Mouse (Mus musculus) lung, postnatal 0 days (tissue): ENCODE data around the gene Armh3.

Experiments
- CTCF ChIP-seq: IDR thresholded peaks from 2 replicates; pipeline ENCODE4 v1.5.1; 2016; ENCODE audit warnings: antibody characterized with exemption, mild to moderate bottlenecking
- EP300 ChIP-seq: IDR thresholded peaks from 2 replicates; pipeline ENCODE4 v1.6.1; 2016; ENCODE audit warnings: antibody characterized with exemption, mild to moderate bottlenecking, control low read depth

DNA sequence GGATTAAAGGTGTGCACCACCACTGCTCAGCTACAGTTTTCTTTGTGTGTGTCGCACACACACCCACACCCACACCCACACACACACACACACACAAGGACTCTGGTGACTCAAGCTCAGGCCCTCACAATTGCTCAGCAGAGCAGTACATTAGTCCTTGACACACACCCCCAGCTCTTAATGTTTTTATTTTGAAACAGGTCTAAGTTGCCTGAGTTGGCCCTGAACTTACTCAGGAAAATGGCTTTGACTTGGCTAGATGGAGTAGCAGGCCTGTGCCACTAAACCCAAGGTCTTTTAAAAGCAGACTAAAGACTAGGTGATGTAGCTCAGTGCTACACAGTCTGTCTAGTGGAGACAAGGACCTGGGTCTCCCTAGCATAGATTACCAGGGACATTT lies 102.6 kb downstream of the Armh3 start:
- TF ChIP-seq CTCF (no peak), EP300 (no peak)
